Mouse (Mus musculus): ENCODE results near the gene Tmigd3.

Gene Tmigd3

GRCm38 (mm10) chr3:105877252-105877803 lies 6.6 kb downstream of the Tmigd3 start:
- DNase-seq = no peak

DNA sequence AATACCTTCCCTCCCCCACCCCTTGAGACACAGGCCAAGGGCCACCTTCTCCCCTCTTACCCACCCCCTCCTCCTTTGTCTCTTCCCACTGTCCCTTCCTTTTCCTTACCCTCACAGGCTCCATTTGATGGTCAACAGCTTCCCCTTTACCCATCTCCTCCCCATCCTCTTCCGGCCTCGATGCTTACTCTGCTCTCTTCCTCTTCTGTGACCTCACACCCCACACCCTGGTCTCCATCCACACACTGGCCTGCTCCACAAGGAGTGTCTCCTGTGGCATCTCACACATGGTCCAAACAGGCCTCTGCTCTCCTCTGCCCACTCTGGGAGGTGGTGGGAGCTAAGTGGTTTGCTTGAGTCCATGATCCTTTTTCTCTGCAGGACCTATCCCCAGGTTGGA lies 7.2 kb downstream of the Tmigd3 start:
- DNase-seq = no peak

DNA sequence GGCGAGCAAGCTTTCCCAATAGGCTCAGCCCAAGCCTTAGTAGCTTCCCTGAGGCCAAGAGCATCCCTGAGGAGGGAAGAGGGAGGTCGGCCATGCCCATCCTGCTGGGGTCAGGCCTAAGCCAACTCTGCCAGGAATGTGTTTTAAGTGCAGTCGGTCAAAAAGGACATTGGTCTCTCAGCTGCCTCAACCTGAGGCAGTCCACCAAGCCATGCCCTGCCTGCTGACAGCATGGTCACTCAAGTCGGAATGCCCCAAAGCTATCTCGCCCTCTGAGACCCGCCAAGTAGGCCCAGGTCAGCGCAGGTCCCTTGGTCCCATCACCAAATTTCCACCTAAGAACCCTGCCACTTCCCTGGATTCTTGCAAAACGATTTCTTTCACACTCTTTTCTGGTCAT lies 8.0 kb downstream of the Tmigd3 start:
- no peak for DNase-seq

- no peak for DNase-seq
Measured at GRCm38 (mm10) chr3:105880419-105880818, 9.7 kb downstream of the Tmigd3 start.

DNA sequence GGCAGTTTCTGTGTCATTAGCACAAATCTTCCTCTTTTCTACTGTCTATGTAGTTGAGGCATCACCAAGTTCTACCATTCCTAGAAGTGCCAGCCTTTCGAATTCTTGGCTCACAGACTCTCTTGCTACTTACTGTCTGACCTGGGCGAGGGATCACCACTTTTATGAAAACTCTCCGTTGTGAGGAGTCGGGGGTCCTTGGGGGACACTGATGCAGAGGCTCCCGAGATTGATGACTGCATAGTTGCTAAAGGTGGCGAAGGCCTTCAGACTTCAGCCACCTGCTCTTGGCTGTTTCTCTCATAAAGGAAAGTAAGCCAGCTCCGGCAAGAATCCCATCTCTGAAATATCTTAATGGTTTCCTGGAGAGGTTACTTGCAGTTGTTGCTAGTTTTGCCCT lies 11.4 kb downstream of the Tmigd3 start:
- no peak for DNase-seq

DNA sequence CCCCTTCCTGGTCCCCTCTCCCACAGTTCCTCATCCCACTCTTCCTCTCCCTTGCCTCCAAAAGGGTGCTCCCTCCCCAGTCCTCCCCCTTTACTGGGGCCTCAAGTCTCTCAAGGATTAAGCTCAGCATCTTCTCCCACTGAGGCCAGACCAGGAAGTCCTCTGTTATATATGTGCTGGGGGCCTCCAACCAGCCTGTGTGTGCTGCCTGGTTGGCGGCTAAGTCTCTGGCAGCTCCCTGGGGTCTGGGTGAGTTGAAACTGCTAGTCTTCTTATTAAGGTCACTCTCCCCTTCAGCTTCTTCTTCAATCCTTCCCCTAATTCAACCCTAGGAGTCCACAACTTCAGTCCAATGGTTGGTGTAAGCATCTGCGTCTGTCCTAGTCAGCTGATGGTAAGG lies 12.4 kb downstream of the Tmigd3 start:
- DNase-seq = no peak

DNA sequence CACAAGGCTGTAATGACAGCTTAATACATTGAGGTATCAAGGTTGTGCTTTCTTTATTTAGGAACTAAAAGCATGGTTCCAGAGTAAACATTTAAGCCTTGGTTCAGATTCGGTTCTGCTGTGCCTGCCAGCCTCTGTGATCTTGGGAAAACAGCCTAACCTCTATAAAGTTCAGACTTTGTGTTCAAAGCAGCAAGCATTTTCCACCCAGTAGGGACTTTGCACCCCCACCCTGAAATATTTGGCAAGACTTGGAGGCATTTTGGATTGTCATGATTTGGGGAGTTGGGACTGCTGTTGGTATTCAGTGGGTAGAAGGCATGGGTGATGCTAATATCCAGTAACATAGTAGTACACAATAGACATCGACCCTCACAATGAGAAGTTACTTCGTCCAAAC lies 18.3 kb downstream of the Tmigd3 start:
- no peak for DNase-seq

- no peak for DNase-seq
Measured at GRCm38 (mm10) chr3:105890220-105890619, 19.5 kb downstream of the Tmigd3 start.

- no peak for DNase-seq
Measured at GRCm38 (mm10) chr3:105891141-105891540, 20.4 kb downstream of the Tmigd3 start.

GRCm38 (mm10) chr3:105891760-105892571 lies 21.3 kb downstream of the Tmigd3 start:
- peak; percentile 70 to 74 for DNase-seq

GRCm38 (mm10) chr3:105892572-105893495 lies 22.1 kb downstream of the Tmigd3 start:
- DNase-seq = peak; percentile 68 to 79

DNA sequence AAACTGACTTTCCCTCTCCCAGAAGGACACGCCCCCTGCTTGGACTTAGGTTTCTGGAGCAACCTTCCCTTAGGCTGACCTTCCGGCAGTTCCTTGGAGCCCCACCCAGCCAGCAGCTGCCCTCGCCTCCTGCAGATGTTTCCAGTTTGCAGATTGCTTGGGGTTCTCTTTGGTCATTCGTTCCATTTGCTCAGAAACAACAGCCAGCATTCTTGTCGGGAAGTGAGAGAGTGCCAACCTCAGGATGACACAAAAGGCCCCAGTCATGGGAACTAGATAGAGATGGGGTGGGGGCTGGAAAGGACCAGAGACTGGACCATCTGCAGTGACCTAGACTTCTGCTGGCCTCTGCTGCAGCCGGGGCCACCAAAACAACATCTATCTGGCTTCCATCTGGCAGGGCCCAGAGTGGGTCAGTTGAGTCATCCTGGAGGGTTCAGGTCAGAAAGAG lies 23.3 kb downstream of the Tmigd3 start:
- no peak for DNase-seq

DNA sequence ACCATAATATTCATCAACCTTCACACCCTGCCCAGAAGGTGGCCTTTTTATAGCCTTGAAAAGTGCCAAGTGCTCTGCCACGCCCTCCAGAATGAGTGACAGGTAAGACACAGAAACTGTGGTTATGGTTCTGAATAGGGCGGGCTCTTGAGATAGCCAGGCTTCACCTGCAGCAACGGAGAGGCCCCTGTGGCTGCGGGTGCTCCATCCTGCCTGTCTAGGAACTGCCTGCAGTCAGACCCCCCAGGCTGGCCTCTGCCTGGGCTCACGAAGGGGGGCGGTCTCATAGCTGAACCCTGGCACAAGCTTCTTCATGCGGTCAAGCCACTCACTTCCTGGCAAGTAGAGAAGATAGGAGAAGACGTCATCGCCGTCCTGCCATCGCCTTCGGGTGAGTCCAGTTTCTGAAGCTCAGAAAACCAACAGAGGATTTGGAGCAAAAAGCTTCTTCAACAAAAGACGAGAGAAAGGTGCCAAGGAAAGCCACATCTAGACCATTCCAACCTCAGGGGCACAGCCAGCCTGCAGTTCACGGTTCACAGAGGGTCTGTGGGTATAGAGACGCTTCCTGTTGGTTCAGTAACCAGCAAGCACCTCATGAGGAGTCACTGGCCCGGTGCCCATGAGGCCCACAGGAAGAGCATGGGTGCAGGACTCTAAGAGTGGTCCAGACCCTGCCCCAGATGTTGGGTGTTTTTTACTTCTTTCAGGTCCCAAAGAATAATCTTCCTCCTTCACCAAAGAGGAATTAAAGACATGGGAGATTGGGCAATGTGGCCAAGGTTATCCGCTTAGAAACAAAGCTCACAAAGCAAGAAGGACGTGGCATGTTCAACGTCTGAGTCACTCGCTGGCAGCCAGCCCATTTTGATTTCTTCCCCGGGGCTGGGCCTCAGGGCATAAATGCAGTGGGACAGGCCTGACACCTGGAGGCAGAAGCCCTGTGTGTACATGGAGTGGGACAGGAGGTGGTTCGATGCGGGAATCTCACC lies 24.2 kb downstream of the Tmigd3 start:
- DNase-seq = peak; percentile 80 to 85

- DNase-seq = no peak
Measured at GRCm38 (mm10) chr3:105896811-105897210, 26.1 kb downstream of the Tmigd3 start.

DNA sequence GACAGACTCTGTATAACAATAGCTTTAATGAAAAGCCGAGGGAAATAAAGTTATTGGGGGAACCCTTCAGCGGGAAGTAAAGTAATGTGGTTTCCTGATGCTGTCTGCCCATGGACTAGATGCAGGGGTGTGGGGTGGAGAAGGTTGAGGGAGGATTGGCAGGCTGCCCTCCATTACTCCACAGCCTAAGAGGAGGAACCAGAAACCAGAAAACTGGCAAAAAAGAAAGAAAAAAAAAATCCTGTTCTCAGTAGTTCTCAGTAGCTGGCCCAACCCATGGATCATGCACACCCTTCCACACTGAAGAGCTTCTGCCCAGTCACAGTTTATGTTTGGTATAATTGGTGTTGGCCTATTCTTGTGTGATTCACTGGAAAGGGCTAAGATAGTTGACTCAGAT lies 27.6 kb downstream of the Tmigd3 start:
- no peak for DNase-seq

DNA sequence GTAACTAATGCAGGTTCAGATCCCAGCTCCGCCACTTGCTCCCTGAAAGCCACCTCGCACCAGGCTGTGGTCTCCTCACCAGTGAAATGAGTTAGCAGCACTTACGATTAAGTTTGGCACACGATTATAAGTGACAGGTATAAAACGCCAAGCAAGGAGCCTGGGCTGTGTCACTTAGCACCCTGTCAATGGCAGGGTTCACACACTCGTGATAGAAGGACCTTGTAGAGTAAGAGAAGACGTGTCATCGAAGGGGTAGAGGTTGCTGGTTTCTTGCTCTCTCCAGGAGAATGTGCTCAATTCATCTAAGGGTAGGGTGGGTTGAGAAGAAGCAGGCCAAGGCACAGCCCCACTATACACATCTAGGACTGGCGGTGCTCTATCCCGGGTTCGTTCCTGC lies 28.2 kb downstream of the Tmigd3 start:
- DNase-seq = no peak

DNA sequence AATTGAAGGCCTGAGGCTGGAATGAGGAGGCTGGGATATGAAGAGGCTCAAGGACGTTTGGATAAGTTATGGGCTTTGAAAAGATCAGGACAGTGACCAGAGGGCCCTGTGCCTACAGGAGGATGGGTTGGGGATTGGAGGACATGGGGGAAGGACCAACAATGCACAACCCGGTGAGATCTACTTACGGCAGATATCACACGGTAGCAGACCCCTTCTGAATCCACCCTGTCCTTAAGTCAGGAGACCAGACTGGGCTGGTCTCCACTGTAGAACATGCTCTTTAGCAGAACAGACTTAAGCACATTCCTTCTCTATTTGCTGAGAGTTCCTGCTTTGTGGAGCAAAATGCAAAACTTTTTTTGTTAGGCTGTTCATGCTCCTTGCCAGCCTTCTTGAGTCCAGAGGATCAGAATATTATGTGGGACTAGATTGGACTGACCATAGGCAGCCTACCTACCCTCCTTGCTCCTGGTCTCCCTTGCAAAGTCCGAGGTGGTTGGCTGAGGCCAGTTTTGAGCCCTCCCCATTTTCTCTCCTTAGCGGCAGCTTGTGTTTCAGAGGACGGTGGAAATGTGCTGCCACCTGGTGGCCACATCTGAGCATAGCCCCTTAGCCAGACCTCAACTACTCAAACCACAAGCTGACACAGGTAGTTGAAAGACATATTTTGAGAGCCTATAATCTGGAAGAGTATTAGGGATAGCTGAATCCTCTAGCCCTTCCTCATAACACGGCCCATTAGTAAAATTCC lies 28.9 kb downstream of the Tmigd3 start:
- DNase-seq = peak; percentile 70 to 82

- no peak for DNase-seq
Measured at GRCm38 (mm10) chr3:105900266-105900665, 29.6 kb downstream of the Tmigd3 start.

GRCm38 (mm10) chr3:105900716-105901115 lies 30.0 kb downstream of the Tmigd3 start:
- peak; percentile 47 to 60 for DNase-seq

DNA sequence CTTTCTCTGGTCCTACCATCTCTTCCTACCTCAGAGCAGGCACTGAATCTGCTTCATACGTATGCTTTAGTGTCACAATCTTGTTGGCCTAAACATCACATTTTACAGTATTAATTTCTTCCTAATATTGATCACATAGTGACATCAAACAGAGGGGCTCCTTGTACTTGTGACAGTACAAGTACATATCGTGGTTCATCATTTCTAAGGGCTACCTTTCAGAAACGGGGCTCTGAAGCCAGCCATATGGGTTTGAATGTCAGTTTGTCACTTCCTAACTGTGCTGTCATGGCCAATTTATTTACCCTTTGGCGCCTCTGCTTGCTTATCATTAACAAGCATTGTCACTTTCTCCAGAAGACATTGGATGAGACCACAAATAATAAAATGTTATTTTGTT lies 30.8 kb downstream of the Tmigd3 start:
- no peak for DNase-seq

DNA sequence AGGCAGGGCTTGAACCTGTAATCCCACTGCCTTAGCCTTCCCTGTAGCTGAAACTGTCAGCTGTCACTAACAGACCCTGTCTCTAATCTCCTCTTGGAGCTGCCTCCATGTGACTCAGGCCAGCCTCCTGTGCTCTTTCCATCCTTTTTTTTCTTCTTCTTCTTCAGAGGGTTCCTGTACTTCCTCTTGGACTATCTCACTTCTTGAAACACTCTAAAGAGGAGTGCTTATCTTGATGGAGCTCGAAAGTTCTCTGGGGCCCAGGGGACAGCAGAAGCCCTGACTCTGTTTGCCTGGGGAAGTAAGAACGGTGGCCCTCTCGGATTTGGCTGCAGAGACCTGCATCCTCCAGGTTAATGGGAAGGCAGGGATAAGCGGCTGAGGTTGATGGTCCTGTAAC lies 33.5 kb downstream of the Tmigd3 start:
- no peak for DNase-seq
